Comparison of ENCODE assay signal across 24 mouse cellular contexts in the genomic region with DNA sequence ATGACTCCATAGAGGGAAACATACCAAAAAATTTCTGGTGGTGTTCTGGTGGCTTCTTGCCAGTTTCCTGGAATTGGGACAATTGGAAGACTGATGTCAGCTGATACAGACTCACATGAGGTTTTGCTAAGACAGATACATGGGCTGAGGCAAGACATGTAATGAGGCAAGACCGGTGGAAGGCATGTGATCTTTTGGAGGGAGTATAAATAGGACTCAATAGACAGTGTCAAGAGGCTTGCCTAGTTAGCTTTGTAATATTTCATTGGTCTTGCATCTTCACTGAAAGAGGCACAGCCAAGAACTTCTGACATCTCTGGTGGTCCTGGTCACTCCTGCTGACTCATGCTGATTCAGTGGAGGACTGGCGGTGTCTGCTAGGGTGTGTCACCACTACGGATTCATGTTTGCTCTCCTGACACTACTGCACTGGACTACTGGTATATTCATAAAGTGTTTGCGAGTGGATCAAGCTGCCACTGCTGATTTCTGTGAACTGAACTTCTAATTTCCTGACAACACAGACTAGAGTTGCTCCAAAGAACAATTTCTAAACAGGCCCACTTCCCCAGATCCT.
DNase-seq lines count a peak whose midpoint lies in the region; ATAC-seq and TF ChIP-seq lines count a peak whose summit lies in the region.
"Had no signal": no experiment of that assay in that cellular context is flagged by ENCODE, and none has a peak within 500 bp of the region (broad histone marks: within the 10 kb centered on the region; RNA-seq: fewer than 3 reads in every experiment).

No protein-coding gene starts in this region.

- no peaks in the 10 kb centered on the region for H3K27me3 ChIP-seq in heart, embryonic 11.5 days (ENCODE audit: control insufficient read depth, insufficient read depth, low read length)
- H3K27me3 ChIP-seq in limb, embryonic 11.5 days (ENCODE audit: control insufficient read depth, insufficient read depth, low read length): no peaks in the 10 kb centered on the region
- H3K27me3 ChIP-seq in limb, embryonic 10.5 days (ENCODE audit: low read depth, poor library complexity, severe bottlenecking): no peaks in the 10 kb centered on the region
- no peaks in the 10 kb centered on the region for H3K27me3 ChIP-seq in C2C12 (ENCODE audit: control insufficient read depth, insufficient read depth, insufficient read length)
- H3K27me3 ChIP-seq in myocyte (ENCODE audit: control insufficient read depth, insufficient read depth, insufficient read length): no peaks in the 10 kb centered on the region
- H3K27me3 ChIP-seq in hindbrain, embryonic 10.5 days (ENCODE audit: insufficient read depth, poor library complexity, severe bottlenecking): no peaks in the 10 kb centered on the region
- H3K27me3 ChIP-seq: embryonic facial prominence, embryonic 12.5 days; forebrain, embryonic 13.5 days; forebrain, embryonic 15.5 days; Patski had no signal

- no peak for TF ChIP-seq POLR2A in myocyte (IDR thresholded peaks at IDR 0.05; ENCODE audit: insufficient read length, low read depth)

- no peak for DNase-seq in heart, postnatal 25 days (ENCODE audit: low spot score)
- DNase-seq in limb, embryonic 11.5 days (ENCODE audit: low spot score): peak; percentile 16
- DNase-seq in limb, embryonic 10.5 days (ENCODE audit: low spot score): no peak
- no peak for DNase-seq in right cerebral cortex, postnatal 4 days
- DNase-seq in hindbrain, embryonic 10.5 days (ENCODE audit: low spot score): no peak
- DNase-seq: adrenal gland, adult 8-10 months; adrenal gland, postnatal 14 days; adrenal gland, postnatal 36 days; B cell, adult 2 months; cerebellum, adult 11-12 months; cerebellum, adult 2 months; cerebellum, adult 9-10 months; cerebellum, postnatal 10 days; cerebellum, postnatal 25 days; forebrain, postnatal 0 days had no signal

- WGBS in heart, embryonic 11.5 days (ENCODE audit: insufficient replicate concordance): 81% methylated on average over 4 of the region's 4 CpGs
- WGBS in limb, embryonic 11.5 days: 96% methylated on average over 4 of the region's 4 CpGs
- WGBS in limb, embryonic 10.5 days: 94% methylated on average over 4 of the region's 4 CpGs
- WGBS in hindbrain, embryonic 10.5 days: 94% methylated on average over 4 of the region's 4 CpGs

- no peaks in the 10 kb centered on the region for H3K4me1 ChIP-seq in heart, embryonic 11.5 days (ENCODE audit: control insufficient read depth, insufficient read depth, low read length)
- H3K4me1 ChIP-seq in limb, embryonic 11.5 days (ENCODE audit: control insufficient read depth, insufficient read depth, low read length): no peaks in the 10 kb centered on the region
- no peaks in the 10 kb centered on the region for H3K4me1 ChIP-seq in limb, embryonic 10.5 days
- no peaks in the 10 kb centered on the region for H3K4me1 ChIP-seq in hindbrain, embryonic 10.5 days (replicated peaks)
- H3K4me1 ChIP-seq: embryonic facial prominence, embryonic 10.5 days; embryonic facial prominence, embryonic 12.5 days; forebrain, embryonic 13.5 days; forebrain, embryonic 15.5 days had no signal

- no peaks in the 10 kb centered on the region for H3K9me3 ChIP-seq in heart, embryonic 11.5 days (replicated peaks; ENCODE audit: control insufficient read depth, low read length)
- H3K9me3 ChIP-seq in limb, embryonic 11.5 days (ENCODE audit: control insufficient read depth, low read length): no peaks in the 10 kb centered on the region
- no peaks in the 10 kb centered on the region for H3K9me3 ChIP-seq in limb, embryonic 10.5 days (replicated peaks)
- H3K9me3 ChIP-seq in hindbrain, embryonic 10.5 days: no peaks in the 10 kb centered on the region
- H3K9me3 ChIP-seq: embryonic facial prominence, embryonic 10.5 days; embryonic facial prominence, embryonic 12.5 days; forebrain, embryonic 13.5 days; forebrain, embryonic 15.5 days had no signal

- H3K36me3 ChIP-seq in heart, embryonic 11.5 days (ENCODE audit: control insufficient read depth, insufficient read depth, low read length): no peaks in the 10 kb centered on the region
- no peaks in the 10 kb centered on the region for H3K36me3 ChIP-seq in limb, embryonic 11.5 days (ENCODE audit: control insufficient read depth, insufficient read depth, low read length)
- no peaks in the 10 kb centered on the region for H3K36me3 ChIP-seq in limb, embryonic 10.5 days
- H3K36me3 ChIP-seq in C2C12 (ENCODE audit: control insufficient read depth, insufficient read depth) (no peaks in the 10 kb centered on the region), myocyte (ENCODE audit: control insufficient read depth, insufficient read depth) (no peaks in the 10 kb centered on the region)
- no peaks in the 10 kb centered on the region for H3K36me3 ChIP-seq in hindbrain, embryonic 10.5 days
- H3K36me3 ChIP-seq: embryonic facial prominence, embryonic 10.5 days; embryonic facial prominence, embryonic 12.5 days; forebrain, embryonic 15.5 days had no signal

- H3K79me2 ChIP-seq in C2C12 (ENCODE audit: control insufficient read depth, insufficient read depth) (no peaks in the 10 kb centered on the region), myocyte (ENCODE audit: control insufficient read depth, insufficient read depth) (no peaks in the 10 kb centered on the region)

- H3K27ac ChIP-seq in heart, embryonic 11.5 days (ENCODE audit: low read depth, low read length): no peak overlapping the region
- H3K27ac ChIP-seq in limb, embryonic 11.5 days (replicated peaks; ENCODE audit: low read depth, low read length): no peak overlapping the region
- H3K27ac ChIP-seq in limb, embryonic 10.5 days: no peak overlapping the region
- H3K27ac ChIP-seq in hindbrain, embryonic 10.5 days: no peak overlapping the region
- H3K27ac ChIP-seq: embryonic facial prominence, embryonic 10.5 days; embryonic facial prominence, embryonic 12.5 days; forebrain, embryonic 13.5 days; forebrain, embryonic 15.5 days had no signal

- no peaks in the 10 kb centered on the region for H3K79me3 ChIP-seq in C2C12 (ENCODE audit: low read depth)

- intact Hi-C loops in heart, postnatal 25 days (cut with DNase I): no loop called here

- no peak overlapping the region for H3K4me3 ChIP-seq in heart, embryonic 11.5 days (ENCODE audit: low read depth, low read length)
- H3K4me3 ChIP-seq in limb, embryonic 11.5 days (ENCODE audit: low read depth, low read length): no peak overlapping the region
- no peak overlapping the region for H3K4me3 ChIP-seq in limb, embryonic 10.5 days
- H3K4me3 ChIP-seq in C2C12 (ENCODE audit: insufficient read depth, poor library complexity, severe bottlenecking) (no peak overlapping the region), myocyte (no peak overlapping the region)
- H3K4me3 ChIP-seq in hindbrain, embryonic 10.5 days: no peak overlapping the region
- H3K4me3 ChIP-seq: embryonic facial prominence, embryonic 10.5 days; embryonic facial prominence, embryonic 12.5 days; forebrain, embryonic 13.5 days; forebrain, embryonic 15.5 days had no signal

- no peak for TF ChIP-seq CTCF in C2C12 (IDR thresholded peaks at IDR 0.05; ENCODE audit: control insufficient read depth, insufficient read depth, insufficient read length)

- no peak overlapping the region for H3ac ChIP-seq in C2C12 (ENCODE audit: control insufficient read depth, insufficient read length, low read depth)
- H3ac ChIP-seq in myocyte (ENCODE audit: control insufficient read depth, insufficient read length): no peak overlapping the region

- no peak overlapping the region for H3K4me2 ChIP-seq in heart, embryonic 11.5 days
- no peak overlapping the region for H3K4me2 ChIP-seq in limb, embryonic 11.5 days (ENCODE audit: low read depth, severe bottlenecking)
- no peak overlapping the region for H3K4me2 ChIP-seq in myocyte (ENCODE audit: low read depth)
- H3K4me2 ChIP-seq: embryonic facial prominence, embryonic 12.5 days; forebrain, embryonic 13.5 days; forebrain, embryonic 15.5 days had no signal

- peak; percentile 68; the same call in 1 of the 2 replicates for ATAC-seq in heart, embryonic 11.5 days (replicated peaks; ENCODE audit: insufficient number of reproducible peaks, low FRiP score, low TSS enrichment)
- no peak for ATAC-seq in limb, embryonic 11.5 days (ENCODE audit: insufficient number of reproducible peaks, low FRiP score, low TSS enrichment, low read depth)
- ATAC-seq: activated CD4-positive, CD25-positive, alpha-beta regulatory T cell, adult 4 months; forebrain, embryonic 13.5 days; forebrain, embryonic 15.5 days; forebrain, postnatal 0 days; Patski had no signal

- no peak overlapping the region for H3K9ac ChIP-seq in heart, embryonic 11.5 days (ENCODE audit: low read depth, low read length)
- H3K9ac ChIP-seq in limb, embryonic 11.5 days (ENCODE audit: low read length): no peak overlapping the region
- H3K9ac ChIP-seq: embryonic facial prominence, embryonic 12.5 days; forebrain, embryonic 13.5 days; forebrain, embryonic 15.5 days; forebrain, postnatal 0 days had no signal

TF ChIP-seq in C2C12, 6 proteins besides CTCF, POLR2A, EP300 and RAD21:
- TF ChIP-seq CEBPB (IDR thresholded peaks at IDR 0.05; ENCODE audit: low read depth) (peak; percentile 16), MYOD1 (IDR thresholded peaks at IDR 0.05; ENCODE audit: control insufficient read depth, insufficient read length, low read depth) (no peak), USF1 (IDR thresholded peaks at IDR 0.05; ENCODE audit: low read depth) (peak; percentile 35), MAX (IDR thresholded peaks at IDR 0.05) (peak; percentile 73), MYOG (IDR thresholded peaks at IDR 0.05; ENCODE audit: control insufficient read depth, extremely low read depth, insufficient read length) (no peak), FOSL1 (IDR thresholded peaks at IDR 0.05; ENCODE audit: insufficient read depth, low read length, poor library complexity, severe bottlenecking) (peak; percentile 75)

TF ChIP-seq in myocyte, 11 proteins besides CTCF, POLR2A, EP300 and RAD21:
- TF ChIP-seq TCF3 (IDR thresholded peaks at IDR 0.05; ENCODE audit: insufficient read length, low read depth): no peak
- no peak for TF ChIP-seq POLR2AphosphoS2 (IDR thresholded peaks at IDR 0.05; ENCODE audit: insufficient read length, low read depth)
- peak; percentile 76 for TF ChIP-seq CEBPB (IDR thresholded peaks at IDR 0.05; ENCODE audit: insufficient read depth, poor library complexity, severe bottlenecking)
- TF ChIP-seq USF1 (IDR thresholded peaks at IDR 0.05; ENCODE audit: low read depth): peak; percentile 55
